Mouse (Mus musculus) embryonic facial prominence, embryonic 12.5 days (tissue): ENCODE data around the gene Gm49322. TPM values are rescaled to one million over a fixed set of nuclear protein-coding genes. Genes with fewer than 3 reads are reported as not detected.

ENCODE experiments used
- ATAC-seq: fragments of 200-750 bp; cut with Nextera tagmentation; 2 replicates; pipeline ENCODE4 v1.8.0; 2017; ENCODE audit not compliant: insufficient number of reproducible peaks, insufficient read depth, low FRiP score, low TSS enrichment
- H3K27ac ChIP-seq: fragments of 300-500 bp; sonication (generic); 2 replicates; pipeline ENCODE4 v1.5.1; 2016; ENCODE audit warnings: mild to moderate bottlenecking
- H3K27me3 ChIP-seq: fragments of 300-500 bp; sonication (generic); 2 replicates; pipeline ENCODE4 v1.6.1; 2016; ENCODE audit warnings: mild to moderate bottlenecking, moderate library complexity
- H3K36me3 ChIP-seq: fragments of 300-500 bp; sonication (generic); 2 replicates; pipeline ENCODE4 v1.6.1; 2016; ENCODE audit warnings: mild to moderate bottlenecking
- H3K4me1 ChIP-seq: fragments of 300-500 bp; sonication (generic); 2 replicates; pipeline ENCODE4 v1.6.1; 2016
- H3K4me2 ChIP-seq: fragments of 300-500 bp; sonication (generic); replicated peaks from 2 replicates; pipeline ENCODE4 v1.6.1; 2016; ENCODE audit warnings: mild to moderate bottlenecking, moderate library complexity
- H3K4me3 ChIP-seq: fragments of 300-500 bp; sonication (generic); 2 replicates; pipeline ENCODE4 v1.5.1; 2016; ENCODE audit warnings: mild to moderate bottlenecking
- H3K9ac ChIP-seq: fragments of 300-500 bp; sonication (generic); 2 replicates; pipeline ENCODE4 v1.6.1; 2016; ENCODE audit warnings: mild to moderate bottlenecking, moderate library complexity
- H3K9me3 ChIP-seq: fragments of 300-500 bp; sonication (generic); 2 replicates; pipeline ENCODE4 v1.6.1; 2016; ENCODE audit warnings: mild to moderate bottlenecking, moderate library complexity
- WGBS: fragments of 180-500 bp; shearing (Covaris S2); methylation state at CpG from one replicate; pipeline ENCODE4 v1.1.7; 2016; 5-methylcytosine and 5-hydroxymethylcytosine counted together
- polyA plus RNA-seq: library from polyadenylated mRNA; unstranded; fragments of >200 nt; fragmentation: Nextera tagmentation; extraction: Ambion mirVana; gene quantifications from 2 replicates; pipeline ENCODE4 v1.2.1, GENCODE M21; 2016

The Gm49322 gene
- polyA plus RNA-seq, 1 experiment from 2014 or later = 4.7 TPM

DNA sequence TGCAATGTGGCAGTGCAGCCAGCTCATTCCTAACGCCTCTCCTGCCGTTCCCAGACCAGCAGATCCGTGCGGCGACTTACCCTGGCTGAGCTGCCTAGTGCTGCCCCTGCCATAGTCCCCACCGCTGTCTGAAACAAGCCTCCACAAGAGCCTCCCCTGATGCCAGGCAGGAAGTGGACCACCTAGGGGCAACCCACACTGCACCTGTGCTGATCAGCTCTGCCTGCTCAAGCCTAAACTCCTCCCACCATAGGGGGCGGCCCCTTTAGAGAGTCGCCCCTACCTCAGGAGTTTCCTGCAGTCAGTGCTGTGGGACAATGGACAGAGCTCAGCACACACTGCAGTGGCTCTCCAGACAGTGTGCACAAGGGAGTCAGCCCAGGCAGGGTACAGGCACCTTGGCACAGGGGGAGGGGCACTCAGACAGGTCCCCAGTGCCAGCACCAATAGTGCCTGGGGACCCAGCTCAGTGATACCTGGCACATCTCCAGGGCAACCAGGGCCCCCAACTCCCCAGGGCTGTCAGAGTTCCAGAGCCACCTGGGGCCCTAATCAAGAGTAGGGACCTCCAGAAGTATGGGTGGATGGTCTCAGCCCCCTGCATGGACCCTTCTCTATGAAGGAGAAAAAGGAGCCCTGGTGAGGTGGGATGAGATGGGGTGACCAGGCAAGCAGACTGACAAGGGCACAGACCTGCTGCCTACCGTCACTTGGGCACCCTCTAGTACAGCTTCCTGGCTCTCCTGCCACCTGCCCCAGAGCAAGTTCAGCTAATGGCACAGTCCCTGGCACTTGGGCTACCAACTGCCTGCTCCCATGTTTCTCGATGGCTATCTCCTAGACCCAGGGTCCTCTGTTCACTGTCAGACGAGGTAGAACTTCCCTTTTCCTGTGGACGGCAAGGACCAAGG lies 20.9 kb upstream of the Gm49322 start:
- H3K4me2 ChIP-seq = no peak overlapping the region

DNA sequence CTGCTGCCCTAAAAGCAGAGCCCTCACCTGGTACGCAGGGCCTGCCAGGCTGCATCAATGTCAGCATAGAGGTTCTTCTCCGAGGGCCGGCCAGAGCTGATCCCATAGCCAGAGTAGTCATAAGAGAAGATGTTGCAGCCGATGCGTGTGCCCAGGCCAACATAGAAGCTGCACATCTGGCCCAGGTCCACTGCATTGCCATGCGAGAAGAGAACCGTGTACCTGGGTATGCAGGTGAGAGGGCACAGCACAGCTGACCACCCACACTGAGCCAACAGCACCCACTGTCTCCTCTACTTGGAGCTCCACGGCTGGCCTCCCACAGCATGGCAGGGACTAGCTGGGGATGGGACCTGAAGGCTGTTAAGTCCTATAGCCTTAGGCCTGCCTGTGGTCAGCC lies 20.2 kb upstream of the Gm49322 start:
- no peak for ATAC-seq
- Histone ChIP-seq H3K9ac (no peak overlapping the region), H3K9me3 (no peaks in the 10 kb centered on the region), H3K27me3 (no peaks in the 10 kb centered on the region), H3K4me3 (no peak overlapping the region), H3K27ac (no peak overlapping the region), H3K4me2 (no peak overlapping the region), H3K4me1 (peaks cover 19% of the 10 kb centered on the region), H3K36me3 (peaks cover 36% of the 10 kb centered on the region)
- WGBS = 94% methylated on average over 8 of the region's 8 CpGs

More for the DNA sequence above, 20.9 kb upstream of the Gm49322 start:
- no peak overlapping the region for H3K4me3 ChIP-seq
- no peak for ATAC-seq
- 72% methylated on average over 12 of the region's 12 CpGs for WGBS
- H3K9ac ChIP-seq = no peak overlapping the region
- H3K4me1 ChIP-seq = peaks cover 19% of the 10 kb centered on the region
- peaks cover 36% of the 10 kb centered on the region for H3K36me3 ChIP-seq
- no peaks in the 10 kb centered on the region for H3K9me3 ChIP-seq
- H3K27me3 ChIP-seq = no peaks in the 10 kb centered on the region
- no peak overlapping the region for H3K27ac ChIP-seq

DNA sequence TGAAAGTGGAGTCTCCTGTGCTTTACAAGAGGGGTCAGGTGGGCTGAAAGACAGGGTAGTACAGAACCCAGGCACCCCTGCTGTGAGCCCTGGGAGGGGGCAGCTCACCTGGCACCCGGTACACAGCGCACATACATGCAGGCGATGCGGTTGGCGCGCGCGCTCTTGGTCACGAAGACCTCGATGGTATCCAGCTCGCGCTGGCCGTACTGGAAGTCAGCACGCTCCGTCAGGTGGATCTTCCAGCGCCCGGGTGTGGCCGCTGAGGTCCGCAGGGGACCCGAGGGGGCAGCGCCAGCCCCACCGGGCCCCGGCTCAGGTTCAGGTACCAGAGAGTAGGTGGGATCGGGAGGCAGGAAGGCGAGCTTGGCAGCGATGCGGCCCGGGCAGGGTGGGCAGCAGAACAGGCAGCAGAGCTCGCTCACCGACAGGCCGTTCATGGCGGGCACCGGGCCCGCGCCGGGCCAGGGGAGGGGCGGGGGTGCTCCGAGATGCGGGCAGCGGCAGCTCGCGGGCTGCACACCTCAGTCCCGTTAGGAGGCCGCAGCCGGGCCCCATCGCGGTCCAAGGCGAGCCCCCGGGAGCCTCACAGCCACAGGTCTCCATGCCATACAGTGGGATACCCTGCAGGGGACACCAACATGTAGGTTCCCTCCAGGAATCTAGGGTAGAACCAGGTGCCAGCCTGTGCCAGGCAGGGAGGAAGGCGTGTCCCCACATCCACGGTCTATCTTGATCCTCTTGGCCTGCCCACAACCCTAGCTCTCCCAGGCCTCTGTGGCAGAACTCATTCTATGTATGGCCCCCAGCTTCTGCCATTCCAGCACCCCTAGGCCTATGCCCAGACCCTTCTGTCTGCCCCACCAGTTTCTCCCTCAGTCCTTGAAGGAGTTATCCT lies 19.2 kb upstream of the Gm49322 start:
- Histone ChIP-seq H3K4me1 (peaks cover 19% of the 10 kb centered on the region), H3K4me3 (no peak overlapping the region), H3K9me3 (no peaks in the 10 kb centered on the region), H3K36me3 (peaks cover 32% of the 10 kb centered on the region), H3K9ac (no peak overlapping the region; the same call in 1 of the 2 replicates), H3K4me2 (no peak overlapping the region; the same call in 1 of the 2 replicates), H3K27me3 (no peaks in the 10 kb centered on the region), H3K27ac (no peak overlapping the region)
- no peak for ATAC-seq
- WGBS = 96% methylated on average over 42 of the region's 51 CpGs

DNA sequence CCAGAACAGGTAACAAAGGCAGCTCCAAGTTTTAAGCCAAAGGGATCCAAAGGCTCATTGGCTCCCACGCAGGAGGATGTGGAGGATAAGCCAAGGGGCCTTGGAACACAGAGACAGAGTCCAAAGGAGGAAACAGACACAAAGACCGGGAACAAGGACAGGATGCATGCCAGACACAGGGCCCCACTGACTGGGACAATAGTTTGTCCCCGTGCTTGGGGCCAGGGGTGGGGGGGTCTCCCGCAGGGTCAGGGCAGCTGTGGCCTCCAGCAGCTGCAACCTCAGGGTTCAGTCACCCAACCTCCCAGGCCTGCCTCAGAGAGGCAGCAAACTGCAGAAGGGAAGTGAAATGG lies 18.5 kb upstream of the Gm49322 start:
- H3K27ac ChIP-seq = no peak overlapping the region
- peaks cover 19% of the 10 kb centered on the region for H3K4me1 ChIP-seq
- H3K4me3 ChIP-seq = no peak overlapping the region
- no peaks in the 10 kb centered on the region for H3K9me3 ChIP-seq
- no peaks in the 10 kb centered on the region for H3K27me3 ChIP-seq
- no peak overlapping the region; the same call in 1 of the 2 replicates for H3K9ac ChIP-seq
- 49% methylated on average over 4 of the region's 4 CpGs for WGBS
- no peak overlapping the region; the same call in 1 of the 2 replicates for H3K4me2 ChIP-seq
- ATAC-seq = no peak
- peaks cover 32% of the 10 kb centered on the region for H3K36me3 ChIP-seq

DNA sequence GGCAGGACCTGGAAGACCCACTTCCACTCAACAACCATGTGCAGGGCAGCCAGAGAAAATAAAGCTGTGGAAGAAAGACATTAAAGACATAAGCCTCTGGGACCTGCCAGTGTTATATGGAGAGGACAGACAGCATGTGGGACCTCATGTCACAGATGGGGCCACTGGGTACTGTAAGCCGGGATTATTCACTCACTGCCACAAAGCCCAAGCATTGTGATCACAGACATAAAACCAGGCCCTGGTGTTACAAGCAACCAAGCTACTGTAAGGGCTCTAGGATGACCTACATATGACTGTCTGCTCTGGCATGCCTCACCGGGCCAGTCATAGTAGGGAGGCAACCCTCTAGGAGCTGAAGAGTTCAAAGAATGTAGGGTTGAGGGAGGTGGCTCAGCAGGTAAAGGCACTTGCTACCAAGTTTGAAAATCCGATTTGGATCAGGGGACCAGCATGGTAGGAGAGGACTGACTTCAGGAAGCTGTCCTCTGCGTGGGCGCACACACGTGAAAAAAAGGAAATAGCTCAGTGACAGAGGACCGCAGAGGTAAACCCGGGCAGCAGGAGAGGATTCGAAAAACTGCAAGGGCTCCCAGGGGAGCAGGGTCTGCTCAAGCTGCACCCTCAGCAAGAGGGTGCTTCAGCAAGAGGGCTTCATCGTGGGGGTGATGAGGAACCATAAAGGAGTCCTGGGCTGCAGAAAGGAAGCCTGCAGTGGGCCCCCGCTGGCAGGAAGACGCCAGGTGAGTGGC lies 16.5 kb upstream of the Gm49322 start:
- 19% methylated on average over 12 of the region's 12 CpGs for WGBS
- ATAC-seq = no peak
- no peaks in the 10 kb centered on the region for H3K9me3 ChIP-seq
- peak overlapping the region; percentile 84 for H3K9ac ChIP-seq
- H3K27ac ChIP-seq = 0 out of 2 replicates have a peak overlapping the region, but pooled peaks have one; percentile 50
- peak overlapping the region; percentile 93 for H3K4me3 ChIP-seq
- peaks cover 16% of the 10 kb centered on the region; the same call in 1 of the 2 replicates for H3K36me3 ChIP-seq
- peak overlapping the region; percentile 87 for H3K4me2 ChIP-seq
- H3K27me3 ChIP-seq = no peaks in the 10 kb centered on the region
- H3K4me1 ChIP-seq = peaks cover 19% of the 10 kb centered on the region

DNA sequence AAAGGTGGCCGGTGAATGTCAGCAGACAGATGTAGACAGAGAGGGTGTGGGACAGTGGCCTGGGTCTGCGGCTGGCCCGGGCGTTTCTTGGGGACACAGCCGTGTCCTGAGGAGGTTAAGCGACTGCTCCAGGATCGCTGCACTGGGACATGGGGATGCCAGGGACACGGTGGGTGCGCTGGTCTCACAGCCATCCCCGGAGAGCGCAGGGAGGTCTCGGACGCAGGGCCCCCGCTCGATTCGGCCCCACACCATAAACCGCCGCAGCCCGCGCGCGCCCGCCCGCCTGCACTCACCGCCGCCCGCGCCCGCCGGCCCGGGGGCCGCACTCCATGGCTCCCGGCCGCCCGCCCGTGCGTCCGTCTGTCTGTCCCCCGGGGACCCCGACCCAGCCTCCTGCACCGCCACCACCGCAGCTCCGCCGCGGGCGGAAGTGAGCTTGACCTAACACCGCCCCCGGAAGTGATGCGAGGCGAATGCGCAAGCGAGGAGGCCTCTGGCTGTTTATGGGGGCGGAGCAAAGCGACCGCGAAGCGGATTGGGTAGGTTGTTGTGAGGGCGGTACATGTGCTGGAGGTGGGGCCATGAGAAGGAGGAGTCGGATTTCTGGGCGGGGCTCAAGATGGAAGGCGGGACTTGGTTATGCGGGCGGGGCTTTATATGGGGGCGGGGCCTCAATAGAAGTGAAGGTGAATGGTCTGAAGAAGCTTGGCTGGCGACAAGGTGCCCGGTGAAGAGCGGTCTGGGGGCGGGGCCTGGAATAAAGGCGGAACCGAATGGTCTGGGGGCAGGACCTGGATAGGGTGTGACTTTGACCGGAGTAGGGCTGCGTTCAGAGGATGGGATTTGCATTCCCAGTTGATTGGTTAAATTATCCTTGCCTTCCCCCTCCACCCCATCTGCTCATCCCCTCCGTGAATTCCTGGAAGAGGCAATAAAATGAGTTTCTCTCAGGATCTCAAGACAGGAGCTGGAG lies 15.7 kb upstream of the Gm49322 start, which contains the start of gene Abhd17a:
Gene Abhd17a (minus strand): TSS at position 463 of the 976 bp plus-strand sequence.
- peak within 1 kb of the TSS; percentile 93 for H3K4me3 ChIP-seq
- peak; percentile 78 for ATAC-seq
- H3K36me3 ChIP-seq = peaks cover 10% of the 10 kb centered on the region; the same call in 1 of the 2 replicates
- 1% methylated on average over 72 of the region's 73 CpGs for WGBS
- H3K4me1 ChIP-seq = peaks cover 19% of the 10 kb centered on the region
- H3K9me3 ChIP-seq = no peaks in the 10 kb centered on the region
- H3K4me2 ChIP-seq = peak within 1 kb of the TSS; percentile 87
- no peaks in the 10 kb centered on the region for H3K27me3 ChIP-seq
- H3K27ac ChIP-seq = peak within 1 kb of the TSS; percentile 50
- H3K9ac ChIP-seq = peak within 1 kb of the TSS; percentile 84

DNA sequence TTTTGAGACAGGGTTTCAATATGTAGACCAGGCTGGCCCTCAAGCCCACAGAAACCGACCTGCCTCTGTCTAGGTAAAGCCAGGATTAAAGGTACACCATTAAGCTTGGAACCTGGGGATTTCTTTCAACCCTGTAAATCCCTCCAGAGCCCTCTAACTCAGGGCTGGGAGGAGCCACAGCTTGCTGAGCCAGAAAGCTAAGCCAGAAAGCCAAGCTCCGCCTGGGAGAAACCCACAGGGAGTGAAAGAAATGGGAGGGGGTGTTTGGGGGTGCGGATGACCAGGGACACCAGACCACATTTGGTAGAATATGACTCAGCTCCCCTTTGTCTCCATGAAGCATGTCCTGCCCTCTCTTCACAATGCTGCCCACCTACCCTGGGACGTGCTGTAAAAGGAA lies 9.5 kb upstream of the Gm49322 start:
- H3K4me1 ChIP-seq = no peaks in the 10 kb centered on the region
- ATAC-seq = no peak
- H3K4me2 ChIP-seq = no peak overlapping the region
- no peaks in the 10 kb centered on the region for H3K36me3 ChIP-seq
- H3K4me3 ChIP-seq = no peak overlapping the region
- H3K27me3 ChIP-seq = no peaks in the 10 kb centered on the region
- WGBS = 47% methylated on average over 4 of the region's 4 CpGs
- no peak overlapping the region for H3K9ac ChIP-seq
- no peak overlapping the region for H3K27ac ChIP-seq
- H3K9me3 ChIP-seq = no peaks in the 10 kb centered on the region

DNA sequence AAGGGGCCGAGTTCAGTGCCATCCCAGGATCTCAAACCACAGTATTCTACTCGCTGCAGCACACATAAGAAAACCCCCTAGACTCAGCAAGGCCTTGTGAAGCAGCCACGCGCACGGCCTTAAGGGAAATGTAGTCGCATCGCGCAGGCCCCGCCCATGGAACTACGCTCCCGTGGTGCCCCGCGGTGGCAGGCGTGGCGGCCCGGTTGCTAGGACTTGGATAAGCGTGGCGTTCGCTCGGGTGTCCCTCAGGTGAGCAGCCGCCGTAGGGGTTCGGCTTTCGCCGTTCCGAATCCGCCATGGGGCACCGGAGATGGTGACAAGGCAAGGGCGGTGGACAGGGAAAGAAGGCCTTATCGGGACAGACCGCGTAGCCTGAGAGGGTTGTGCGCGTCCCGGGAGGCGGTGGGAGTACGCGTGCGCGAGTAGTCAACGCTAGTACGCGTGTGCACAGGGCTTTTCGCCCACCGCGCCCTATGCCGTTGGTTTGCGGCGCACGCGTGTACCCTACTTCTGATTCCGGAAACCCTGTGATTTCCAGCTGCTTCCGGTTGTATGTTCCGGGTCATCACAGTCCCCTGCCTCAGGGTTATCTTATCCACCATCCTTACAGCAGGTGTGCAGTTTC lies 3.0 kb upstream of the Gm49322 start, which contains the start of the genes Scamp4 and Adat3:
Gene Scamp4 (plus strand): TSS at position 175 of the 628 bp plus-strand sequence.
Gene Adat3 (plus strand): TSS at position 183 of the 628 bp plus-strand sequence.
- Histone ChIP-seq H3K27me3 (no peaks in the 10 kb centered on the region), H3K9me3 (no peaks in the 10 kb centered on the region)
- under 1% methylated on average over 54 of the region's 54 CpGs for WGBS

DNA sequence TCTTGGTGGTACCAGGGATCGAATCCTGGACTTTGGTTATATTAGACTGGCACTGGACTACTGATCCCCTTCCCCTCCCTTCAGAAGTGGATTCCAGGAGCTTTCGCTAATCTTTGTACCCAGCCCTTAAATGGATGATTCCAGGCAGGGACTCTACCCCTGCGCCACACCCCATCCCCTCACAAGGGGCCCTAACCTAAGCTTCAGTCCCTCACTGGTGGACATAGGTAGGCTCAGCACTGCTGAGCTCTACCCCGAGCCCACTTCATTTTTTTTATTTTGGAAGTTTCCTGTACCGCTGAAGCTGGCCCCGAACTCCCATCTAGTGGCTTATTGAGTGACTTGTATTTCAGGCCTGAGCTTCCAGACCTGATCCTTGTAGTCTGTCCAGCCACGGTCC lies 2.5 kb upstream of the Gm49322 start:
- Histone ChIP-seq H3K9me3 (no peaks in the 10 kb centered on the region), H3K4me2 (peak overlapping the region; percentile 86), H3K4me3 (peak overlapping the region; percentile 75), H3K9ac (peak overlapping the region; percentile 61), H3K27me3 (no peaks in the 10 kb centered on the region), H3K36me3 (peaks cover 25% of the 10 kb centered on the region), H3K27ac (peak overlapping the region; percentile 87), H3K4me1 (peaks cover 10% of the 10 kb centered on the region)
- no peak for ATAC-seq
- WGBS = 34% methylated on average over 7 of the region's 7 CpGs

More for the DNA sequence above, 3.0 kb upstream of the Gm49322 start, which contains the start of the genes Scamp4 and Adat3:
- Histone ChIP-seq H3K36me3 (peaks cover 19% of the 10 kb centered on the region), H3K4me2 (peak within 1 kb of the TSS; percentile 86), H3K9ac (peak within 1 kb of the TSS; percentile 61), H3K4me3 (peak within 1 kb of the TSS; percentile 75), H3K4me1 (peaks cover 10% of the 10 kb centered on the region), H3K27ac (peak within 1 kb of the TSS; percentile 87)
- peak; percentile 92 for ATAC-seq
